Mouse (Mus musculus): Measurements from ENCODE around the gene Gm20696. TPM values are rescaled to one million over a fixed set of nuclear protein-coding genes. Genes with fewer than 3 reads are reported as not detected.
A peak's percentile ranks its signal among the peaks of the same experiment; 100 is the strongest.

The Gm20696 gene
- 1.4 and 2.0 TPM in 2 replicates for polyA plus RNA-seq (2012; rRNA removed)
- polyA plus RNA-seq (2014; fragmentation: Nextera tagmentation; extraction: Ambion mirVana) = 5.9 and 6.4 TPM in 2 replicates

DNA sequence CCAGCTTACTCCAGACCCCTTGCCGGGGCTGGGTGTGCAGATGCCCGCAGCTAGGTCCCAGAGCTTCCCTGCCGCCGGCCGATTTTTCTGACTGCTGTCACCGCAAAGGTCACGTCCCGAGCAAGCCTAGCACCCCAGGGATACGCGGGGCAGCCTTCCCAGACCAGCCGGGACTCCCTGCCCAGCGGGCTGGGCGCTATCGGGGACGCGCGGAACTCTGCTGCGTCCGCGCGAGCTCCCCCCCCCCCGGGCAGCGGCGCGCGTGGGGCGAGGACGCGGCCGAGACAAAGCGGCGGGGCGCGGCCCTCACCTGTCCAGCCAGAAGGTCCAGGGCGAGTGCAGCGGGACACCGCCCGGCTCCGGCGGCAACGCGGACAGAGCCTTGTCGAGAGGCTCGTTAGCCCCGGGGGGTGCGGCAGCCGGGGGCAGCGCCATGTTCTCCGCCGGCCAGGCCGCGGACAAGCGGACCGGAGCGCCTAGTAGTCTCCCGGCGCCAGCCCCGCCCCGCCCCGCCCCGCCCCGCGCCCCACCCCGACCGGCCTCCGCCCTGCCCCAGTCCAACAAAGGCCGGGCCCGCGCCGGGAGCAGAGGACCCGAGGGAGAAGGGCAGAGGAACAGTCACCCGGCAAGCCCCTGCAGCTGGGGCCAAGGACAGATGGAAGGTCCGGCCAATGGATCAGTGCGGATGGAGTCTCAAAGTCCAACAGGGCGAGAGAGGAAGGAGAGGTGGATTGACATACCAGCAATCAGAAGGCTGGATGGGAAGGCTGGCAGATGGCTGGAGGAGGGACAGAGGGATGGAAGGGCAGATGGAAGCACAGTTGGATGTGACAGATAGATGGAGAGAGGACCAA lies at the start of gene Gm20696, which contains the start of gene Eif4e3:
Gene Gm20696 (minus strand): TSS at position 480 of the 854 bp plus-strand sequence.
Gene Eif4e3 (minus strand): TSS at position 454 of the 854 bp plus-strand sequence.
- DNase-seq (ENCODE audit: low spot score) (peak; percentile 16), ATAC-seq (ENCODE audit: low FRiP score, low read depth) (peak; percentile 77)
- Histone ChIP-seq H3K27me3 (ENCODE audit: control insufficient read depth, insufficient read depth, low read length) (no peaks in the 10 kb centered on the region), H3K9me3 (ENCODE audit: control insufficient read depth, low read length) (no peaks in the 10 kb centered on the region), H3K27ac (replicated peaks; ENCODE audit: low read depth, low read length) (0 out of 2 replicates have a peak within 1 kb of the TSS, but pooled peaks have one; percentile 45), H3K4me1 (ENCODE audit: control insufficient read depth, insufficient read depth, low read length) (peaks cover 21% of the 10 kb centered on the region), H3K4me3 (replicated peaks; ENCODE audit: low read length) (peak within 1 kb of the TSS; percentile 83), H3K9ac (ENCODE audit: low read depth, low read length, severe bottlenecking) (peak within 1 kb of the TSS; percentile 89), H3K36me3 (ENCODE audit: control insufficient read depth, insufficient read depth, low read length) (no peaks in the 10 kb centered on the region), H3K4me2 (replicated peaks; ENCODE audit: low read depth, low read length, severe bottlenecking) (peak within 1 kb of the TSS; percentile 93)
- WGBS = under 1% methylated on average over 44 of the region's 75 CpGs
- 0 out of 2 replicates have a peak, but pooled peaks have one; percentile 18 for TF ChIP-seq POLR2A (IDR thresholded peaks at IDR 0.05; ENCODE audit: borderline replicate concordance, extremely low read depth, insufficient read depth, insufficient read length)

DNA sequence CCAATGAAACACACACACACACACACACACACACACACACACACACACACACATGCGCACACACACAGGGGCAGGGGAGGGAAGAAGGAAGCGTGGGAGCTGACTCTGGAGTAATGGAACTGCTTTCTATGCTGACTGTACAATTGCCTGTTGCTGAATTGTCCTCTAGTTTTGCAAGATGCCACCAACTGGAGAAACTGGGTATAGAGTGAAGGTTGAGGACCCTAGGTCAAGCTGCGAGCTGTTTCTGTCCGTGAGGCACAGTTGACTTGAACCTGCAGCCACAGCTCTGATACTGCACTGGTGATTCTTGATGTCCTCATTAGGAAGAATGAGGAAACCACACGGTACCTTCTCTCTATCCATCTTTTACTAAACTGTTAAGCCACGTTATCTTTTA lies 49.3 kb upstream of the Gm20696 start:
- 71% methylated on average over 5 of the region's 6 CpGs for WGBS
- no peaks in the 10 kb centered on the region for H3K4me1 ChIP-seq (ENCODE audit: control insufficient read depth, insufficient read depth, low read length)
- no peak overlapping the region for H3K27ac ChIP-seq (replicated peaks; ENCODE audit: low read depth, low read length)
- H3K36me3 ChIP-seq (ENCODE audit: control insufficient read depth, insufficient read depth, low read length) = no peaks in the 10 kb centered on the region
- ATAC-seq (ENCODE audit: low FRiP score, low read depth) = no peak
- H3K27me3 ChIP-seq (ENCODE audit: control insufficient read depth, insufficient read depth, low read length) = no peaks in the 10 kb centered on the region
- H3K9me3 ChIP-seq (ENCODE audit: control insufficient read depth, low read length) = no peaks in the 10 kb centered on the region
- TF ChIP-seq POLR2A (IDR thresholded peaks at IDR 0.05; ENCODE audit: borderline replicate concordance, extremely low read depth, insufficient read depth, insufficient read length) = no peak
- H3K9ac ChIP-seq (ENCODE audit: low read depth, low read length, severe bottlenecking) = no peak overlapping the region
- H3K4me3 ChIP-seq (replicated peaks; ENCODE audit: low read length) = no peak overlapping the region
- no peak for DNase-seq (ENCODE audit: low spot score)
- no peak overlapping the region for H3K4me2 ChIP-seq (replicated peaks; ENCODE audit: low read depth, low read length, severe bottlenecking)

DNA sequence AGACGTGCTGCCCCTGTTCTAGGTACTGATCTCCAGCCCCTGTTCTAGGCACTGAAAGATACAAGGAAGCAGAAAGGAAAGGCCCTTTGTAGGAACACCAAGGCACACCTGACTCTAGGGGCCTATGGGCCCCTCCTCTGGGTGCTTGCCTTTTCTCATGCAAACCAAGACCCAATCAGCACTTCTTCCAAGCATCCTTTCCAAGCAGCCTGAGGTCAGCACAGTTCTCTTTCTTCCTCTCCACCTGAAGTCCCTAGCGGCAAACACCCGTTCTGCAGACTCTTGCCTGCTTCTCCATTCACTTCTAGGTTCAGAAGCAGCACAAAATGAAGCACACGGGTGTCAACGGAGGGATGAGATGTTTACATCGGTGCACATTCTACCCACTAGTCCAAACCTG lies 48.6 kb upstream of the Gm20696 start:
- no peaks in the 10 kb centered on the region for H3K9me3 ChIP-seq (ENCODE audit: control insufficient read depth, low read length)
- no peak overlapping the region for H3K4me2 ChIP-seq (replicated peaks; ENCODE audit: low read depth, low read length, severe bottlenecking)
- H3K4me3 ChIP-seq (replicated peaks; ENCODE audit: low read length) = no peak overlapping the region
- H3K27ac ChIP-seq (replicated peaks; ENCODE audit: low read depth, low read length) = no peak overlapping the region
- no peak for TF ChIP-seq POLR2A (IDR thresholded peaks at IDR 0.05; ENCODE audit: borderline replicate concordance, extremely low read depth, insufficient read depth, insufficient read length)
- H3K36me3 ChIP-seq (ENCODE audit: control insufficient read depth, insufficient read depth, low read length) = no peaks in the 10 kb centered on the region
- DNase-seq (ENCODE audit: low spot score) = no peak
- no peaks in the 10 kb centered on the region for H3K4me1 ChIP-seq (ENCODE audit: control insufficient read depth, insufficient read depth, low read length)
- ATAC-seq (ENCODE audit: low FRiP score, low read depth) = no peak
- H3K27me3 ChIP-seq (ENCODE audit: control insufficient read depth, insufficient read depth, low read length) = no peaks in the 10 kb centered on the region
- no peak overlapping the region for H3K9ac ChIP-seq (ENCODE audit: low read depth, low read length, severe bottlenecking)
- WGBS = 66% methylated on average over 6 of the region's 6 CpGs

DNA sequence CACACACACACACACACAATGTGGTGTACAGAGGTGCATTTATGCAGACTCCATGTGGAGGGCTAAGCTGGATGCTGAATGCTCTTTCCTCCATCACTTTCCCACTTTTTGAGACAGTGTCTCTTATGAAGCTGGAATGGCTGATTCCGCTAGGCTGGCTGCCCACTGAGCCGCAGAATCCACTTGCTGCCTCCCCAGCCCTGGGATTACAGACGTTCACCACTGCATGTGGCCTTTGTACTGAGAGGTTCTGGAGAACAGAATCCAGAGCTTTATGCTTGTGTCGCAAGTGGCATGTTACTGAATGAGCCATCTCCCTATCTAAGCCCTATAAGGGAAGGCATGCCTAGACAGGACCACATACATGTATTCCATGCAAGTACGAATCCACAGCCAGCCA lies 46.7 kb upstream of the Gm20696 start:
- H3K36me3 ChIP-seq (ENCODE audit: control insufficient read depth, insufficient read depth, low read length) = no peaks in the 10 kb centered on the region
- H3K9ac ChIP-seq (ENCODE audit: low read depth, low read length, severe bottlenecking) = no peak overlapping the region
- ATAC-seq (ENCODE audit: low FRiP score, low read depth) (no peak), DNase-seq (ENCODE audit: low spot score) (no peak)
- H3K4me2 ChIP-seq (replicated peaks; ENCODE audit: low read depth, low read length, severe bottlenecking) = no peak overlapping the region
- H3K27ac ChIP-seq (replicated peaks; ENCODE audit: low read depth, low read length) = no peak overlapping the region
- no peak for TF ChIP-seq POLR2A (IDR thresholded peaks at IDR 0.05; ENCODE audit: borderline replicate concordance, extremely low read depth, insufficient read depth, insufficient read length)
- no peaks in the 10 kb centered on the region for H3K9me3 ChIP-seq (ENCODE audit: control insufficient read depth, low read length)
- H3K4me1 ChIP-seq (ENCODE audit: control insufficient read depth, insufficient read depth, low read length) = no peaks in the 10 kb centered on the region
- H3K4me3 ChIP-seq (replicated peaks; ENCODE audit: low read length) = no peak overlapping the region
- H3K27me3 ChIP-seq (ENCODE audit: control insufficient read depth, insufficient read depth, low read length) = no peaks in the 10 kb centered on the region
- whole genome bisulfite sequencing = 77% methylated on average over 5 of the region's 5 CpGs

DNA sequence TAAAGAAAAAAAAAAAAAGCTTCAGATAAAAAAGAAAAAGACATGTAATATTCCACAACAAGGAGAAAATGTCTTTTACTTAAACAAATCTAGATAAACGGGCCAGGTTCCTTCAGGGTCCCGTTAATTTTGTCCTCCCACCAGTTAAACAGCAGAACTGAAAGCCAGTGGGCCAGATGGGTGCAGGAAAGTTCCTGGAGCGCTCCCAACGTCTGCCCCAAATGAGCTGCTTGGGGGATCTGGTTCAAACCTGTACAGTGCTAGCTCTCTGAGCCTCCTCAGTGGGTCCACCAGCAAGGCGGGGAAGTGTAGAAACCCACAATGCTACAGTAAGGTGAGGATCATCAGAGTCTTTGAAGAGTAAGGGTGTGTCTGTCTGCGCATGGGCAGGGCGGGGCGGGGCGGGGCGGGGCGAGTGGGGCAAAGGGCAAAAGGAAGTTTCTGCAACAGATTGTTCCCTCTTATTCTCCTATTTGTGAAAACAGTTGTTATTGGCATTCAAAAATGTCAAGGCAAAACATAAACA lies 45.0 kb upstream of the Gm20696 start:
- H3K27ac ChIP-seq (replicated peaks; ENCODE audit: low read depth, low read length) = no peak overlapping the region
- WGBS = 53% methylated on average over 11 of the region's 11 CpGs
- DNase-seq (ENCODE audit: low spot score) (no peak), ATAC-seq (ENCODE audit: low FRiP score, low read depth) (no peak)
- H3K9ac ChIP-seq (ENCODE audit: low read depth, low read length, severe bottlenecking) = no peak overlapping the region
- H3K9me3 ChIP-seq (ENCODE audit: control insufficient read depth, low read length) = no peaks in the 10 kb centered on the region
- H3K36me3 ChIP-seq (ENCODE audit: control insufficient read depth, insufficient read depth, low read length) = no peaks in the 10 kb centered on the region
- TF ChIP-seq POLR2A (IDR thresholded peaks at IDR 0.05; ENCODE audit: borderline replicate concordance, extremely low read depth, insufficient read depth, insufficient read length) = no peak
- no peak overlapping the region for H3K4me3 ChIP-seq (replicated peaks; ENCODE audit: low read length)
- no peak overlapping the region for H3K4me2 ChIP-seq (replicated peaks; ENCODE audit: low read depth, low read length, severe bottlenecking)
- H3K27me3 ChIP-seq (ENCODE audit: control insufficient read depth, insufficient read depth, low read length) = no peaks in the 10 kb centered on the region
- H3K4me1 ChIP-seq (ENCODE audit: control insufficient read depth, insufficient read depth, low read length) = no peaks in the 10 kb centered on the region
